Mouse (Mus musculus) myocyte (in vitro differentiated cells): ENCODE data around the gene Trpc1. TPM values are rescaled to one million over a fixed set of nuclear protein-coding genes. Genes with fewer than 3 reads are reported as not detected.

Experiments
- H3K27me3 ChIP-seq: one replicate; pipeline ENCODE4 v1.6.1; 2011; ENCODE audit not compliant: control insufficient read depth, insufficient read depth, insufficient read length
- H3K36me3 ChIP-seq: one replicate; pipeline ENCODE4 v1.6.1; 2011; ENCODE audit not compliant: control insufficient read depth, insufficient read depth
- H3K4me2 ChIP-seq: one replicate; pipeline ENCODE4 v1.6.1; 2011; ENCODE audit warnings: low read depth, control low read depth
- H3K4me3 ChIP-seq: one replicate; pipeline ENCODE4 v1.5.1; 2011; ENCODE audit warnings: mild to moderate bottlenecking, control low read depth, moderate library complexity
- H3K79me2 ChIP-seq: one replicate; pipeline ENCODE4 v1.6.1; 2011; ENCODE audit not compliant: control insufficient read depth, insufficient read depth
- H3ac ChIP-seq: one replicate; pipeline ENCODE4 v1.6.1; 2011; ENCODE audit not compliant: control insufficient read depth, insufficient read length
- CEBPB ChIP-seq: IDR thresholded peaks from 2 replicates; pipeline ENCODE4 v1.6.1; 2011; ENCODE audit warnings: mild to moderate bottlenecking, moderate library complexity; ENCODE audit not compliant: poor library complexity, insufficient read depth, severe bottlenecking
- E2F4 ChIP-seq: IDR thresholded peaks from one replicate; pipeline ENCODE4 v1.6.1; 2011; ENCODE audit warnings: mild to moderate bottlenecking, control low read depth, moderate library complexity; ENCODE audit not compliant: insufficient read depth
- MAX ChIP-seq: IDR thresholded peaks from one replicate; pipeline ENCODE4 v1.6.1; 2011; ENCODE audit warnings: low read depth, mild to moderate bottlenecking, control low read depth
- MYOD1 ChIP-seq, 3 experiments: IDR thresholded peaks; one replicate each; pipeline ENCODE4 v1.6.1; 2011; ENCODE audit warnings: control low read depth in 2 of 3, low read depth in 2 of 3, mild to moderate bottlenecking in 2 of 3, moderate library complexity in 1 of 3; ENCODE audit not compliant: insufficient read length in 2 of 3, control insufficient read depth in 1 of 3
- MYOG ChIP-seq, 3 experiments: IDR thresholded peaks; one replicate each; pipeline ENCODE4 v1.6.1; 2011; ENCODE audit warnings: control low read depth in 2 of 3, low read depth in 2 of 3, mild to moderate bottlenecking in 2 of 3; ENCODE audit not compliant: insufficient read length in 2 of 3, control insufficient read depth in 1 of 3, insufficient read depth in 1 of 3
- POLR2A ChIP-seq: IDR thresholded peaks from one replicate; pipeline ENCODE4 v1.6.1; 2011; ENCODE audit warnings: low read depth, mild to moderate bottlenecking, control low read depth, moderate library complexity; ENCODE audit not compliant: insufficient read length
- POLR2AphosphoS2 ChIP-seq: IDR thresholded peaks from one replicate; pipeline ENCODE4 v1.6.1; 2011; ENCODE audit warnings: low read depth, control low read depth; ENCODE audit not compliant: insufficient read length
- REST ChIP-seq: IDR thresholded peaks from one replicate; pipeline ENCODE4 v1.6.1; 2011; ENCODE audit warnings: mild to moderate bottlenecking, control low read depth, moderate library complexity; ENCODE audit not compliant: insufficient read depth, insufficient read length
- SRF ChIP-seq: IDR thresholded peaks from one replicate; pipeline ENCODE4 v1.6.1; 2011; ENCODE audit warnings: low read depth; ENCODE audit not compliant: control insufficient read depth, insufficient read length
- TCF12 ChIP-seq: IDR thresholded peaks from one replicate; pipeline ENCODE4 v1.6.1; 2011; ENCODE audit warnings: mild to moderate bottlenecking, control low read depth; ENCODE audit not compliant: poor library complexity, insufficient read depth, severe bottlenecking
- TCF3 ChIP-seq: IDR thresholded peaks from one replicate; pipeline ENCODE4 v1.6.1; 2011; ENCODE audit warnings: low read depth, control low read depth; ENCODE audit not compliant: insufficient read length
- USF1 ChIP-seq: IDR thresholded peaks from one replicate; pipeline ENCODE4 v1.6.1; 2011; ENCODE audit warnings: low read depth, mild to moderate bottlenecking, control low read depth, moderate library complexity
- polyA plus RNA-seq: library from polyadenylated mRNA; unstranded; fragments of >200 nt; fragmentation: generic; extraction: Trizol; gene quantifications from one replicate; pipeline ENCODE4 v1.2.1, GENCODE M21; 2012; ENCODE audit warnings: missing spikeins

The Trpc1 gene
- 0.96 TPM for polyA plus RNA-seq

DNA sequence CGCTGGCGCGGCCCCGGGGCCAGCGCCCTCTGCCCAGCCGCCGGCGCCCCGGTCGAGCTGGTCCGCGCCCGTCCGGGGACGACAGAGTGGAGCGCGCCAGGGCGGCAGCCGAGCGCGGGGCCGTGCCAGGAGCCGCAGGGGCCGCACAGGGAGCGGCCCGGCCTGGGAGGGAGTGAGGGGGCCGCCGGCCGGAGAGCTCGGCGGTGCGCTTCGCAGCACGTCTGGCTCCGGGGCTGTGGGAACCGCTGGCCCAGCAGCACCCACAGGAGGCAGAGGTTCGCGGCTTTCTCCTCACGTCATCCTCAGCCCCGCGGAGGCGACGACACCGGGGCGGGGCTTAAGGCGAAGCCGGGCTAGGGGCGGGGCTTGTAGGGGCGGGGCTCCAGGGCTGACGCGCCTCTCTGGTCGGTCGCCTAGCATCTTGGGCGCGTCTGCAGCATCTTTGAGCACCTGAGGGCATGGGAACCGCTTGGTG is at the start of gene Trpc1:
Trpc1 (minus strand) TSS at position 339 of the 475 bp plus-strand sequence.
- TF ChIP-seq POLR2A (peak; percentile 79), CEBPB (no peak), USF1 (no peak), TCF12 (no peak), POLR2AphosphoS2 (peak; percentile 61)
- Histone ChIP-seq H3K27me3 (peaks cover 14% of the 10 kb centered on the region), H3K4me2 (peak within 1 kb of the TSS; percentile 80)

DNA sequence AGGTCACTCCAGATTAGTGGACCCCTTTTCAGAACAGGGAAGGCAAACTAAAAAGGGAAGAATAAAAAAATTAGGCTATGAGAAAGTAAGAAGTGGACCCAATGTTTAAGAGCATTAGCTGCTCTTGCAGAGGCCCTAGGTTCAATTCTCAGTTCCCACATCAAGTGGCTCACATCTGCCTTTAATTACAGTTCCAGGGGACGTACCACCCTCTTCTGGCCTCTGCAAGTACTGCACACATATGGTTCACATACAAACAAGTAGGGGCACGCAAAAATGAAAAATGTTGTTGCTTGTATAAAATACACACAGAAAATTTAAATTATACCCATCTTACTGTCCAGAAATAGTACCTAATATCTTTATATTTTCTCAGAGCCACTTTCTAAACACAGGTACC is 46.1 kb upstream of the Trpc1 start:
- H3K27me3 ChIP-seq: no peaks in the 10 kb centered on the region
- H3K79me2 ChIP-seq: no peaks in the 10 kb centered on the region
- H3K4me3 ChIP-seq: no peak overlapping the region
- TF ChIP-seq POLR2A: no peak
- no peak for TF ChIP-seq POLR2AphosphoS2
- TF ChIP-seq E2F4: no peak
- no peak for TF ChIP-seq MAX
- no peak for TF ChIP-seq MYOG (IDR thresholded peaks at IDR 0.05; ENCODE audit: control insufficient read depth in 1 of 3, insufficient read depth in 1 of 3, insufficient read length in 2 of 3, low read depth in 2 of 3)
- no peak for TF ChIP-seq USF1
- TF ChIP-seq CEBPB: no peak
- no peak for TF ChIP-seq TCF12
- no peak for TF ChIP-seq SRF
- no peak for TF ChIP-seq REST
- TF ChIP-seq TCF3: no peak
- TF ChIP-seq MYOD1 (IDR thresholded peaks at IDR 0.05; ENCODE audit: control insufficient read depth in 1 of 3, insufficient read length in 2 of 3, low read depth in 2 of 3): no peak
- H3ac ChIP-seq: no peak overlapping the region
- H3K36me3 ChIP-seq: no peaks in the 10 kb centered on the region
- H3K4me2 ChIP-seq: no peak overlapping the region

More for the DNA sequence above, at the start of gene Trpc1:
- no peaks in the 10 kb centered on the region for H3K36me3 ChIP-seq
- H3K79me2 ChIP-seq: no peaks in the 10 kb centered on the region
- H3ac ChIP-seq: peak within 1 kb of the TSS; percentile 58
- peak within 1 kb of the TSS; percentile 26 for H3K4me3 ChIP-seq

DNA sequence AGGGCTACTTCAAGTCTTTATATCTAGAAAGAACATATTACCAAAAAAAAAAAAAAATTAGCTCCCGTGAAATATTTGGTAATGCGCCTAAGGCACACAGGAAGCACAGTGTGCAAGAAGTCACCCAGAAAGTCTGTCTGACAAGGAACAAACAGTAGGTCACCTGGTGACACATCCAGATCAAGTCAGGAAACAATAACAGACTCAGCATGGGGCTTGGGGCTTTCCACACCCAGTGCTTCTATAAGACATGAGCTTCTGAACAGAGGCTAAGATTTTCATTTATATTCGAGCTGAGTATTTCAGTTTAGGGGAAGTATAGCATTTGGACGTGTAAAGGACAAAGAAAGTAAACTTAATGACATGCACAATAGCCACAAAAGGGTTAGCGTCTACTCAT is 45.7 kb upstream of the Trpc1 start:
- peaks cover 1% of the 10 kb centered on the region for H3K27me3 ChIP-seq
- no peaks in the 10 kb centered on the region for H3K36me3 ChIP-seq
- TF ChIP-seq MAX (no peak), CEBPB (no peak), MYOD1 (IDR thresholded peaks at IDR 0.05; ENCODE audit: control insufficient read depth in 1 of 3, insufficient read length in 2 of 3, low read depth in 2 of 3) (no peak), USF1 (no peak), SRF (no peak), TCF3 (no peak), TCF12 (no peak), E2F4 (no peak), POLR2AphosphoS2 (no peak), REST (no peak), POLR2A (no peak), MYOG (IDR thresholded peaks at IDR 0.05; ENCODE audit: control insufficient read depth in 1 of 3, insufficient read depth in 1 of 3, insufficient read length in 2 of 3, low read depth in 2 of 3) (no peak)
- no peaks in the 10 kb centered on the region for H3K79me2 ChIP-seq
- H3K4me2 ChIP-seq: no peak overlapping the region
- H3ac ChIP-seq: no peak overlapping the region
- no peak overlapping the region for H3K4me3 ChIP-seq

DNA sequence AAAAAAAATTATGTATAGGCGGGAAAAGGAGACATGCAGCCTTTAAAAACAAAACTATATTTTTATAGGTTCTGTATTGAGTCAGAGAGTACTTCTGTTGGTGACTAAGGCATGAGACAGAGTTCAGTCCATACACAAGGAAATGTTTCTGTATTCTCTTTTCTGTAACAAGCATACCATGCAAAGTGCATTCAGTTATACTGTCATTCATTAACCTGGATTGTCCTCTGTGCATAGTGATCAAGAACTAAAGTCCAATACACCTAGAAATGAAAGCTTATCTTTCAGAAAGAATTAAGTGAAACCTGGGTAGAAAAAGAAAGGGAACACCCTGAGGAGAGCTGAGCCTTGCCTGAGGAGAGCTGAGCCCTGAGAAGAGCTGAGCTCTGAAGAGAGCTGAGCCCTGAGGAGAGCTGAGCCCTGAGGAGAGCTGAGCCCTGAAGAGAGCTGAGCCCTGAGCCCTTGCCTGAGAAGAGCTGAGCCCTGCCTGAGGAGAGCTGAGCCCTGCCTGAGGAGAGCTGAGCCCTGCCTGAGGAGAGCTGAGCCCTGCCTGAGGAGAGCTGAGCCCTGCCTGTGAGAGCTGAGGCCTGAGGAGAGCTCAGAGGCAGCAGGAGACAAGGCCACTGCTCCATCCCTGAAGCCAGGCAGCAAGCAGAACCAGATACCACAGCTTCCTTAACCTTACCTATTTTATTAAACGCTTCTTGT is 45.1 kb upstream of the Trpc1 start:
- H3K4me3 ChIP-seq: no peak overlapping the region

More for the DNA sequence above, 45.1 kb upstream of the Trpc1 start:
- no peaks in the 10 kb centered on the region for H3K36me3 ChIP-seq
- no peaks in the 10 kb centered on the region for H3K79me2 ChIP-seq
- TF ChIP-seq REST (no peak), MYOG (IDR thresholded peaks at IDR 0.05; ENCODE audit: control insufficient read depth in 1 of 3, insufficient read depth in 1 of 3, insufficient read length in 2 of 3, low read depth in 2 of 3) (no peak), POLR2AphosphoS2 (no peak), USF1 (no peak), MAX (no peak), TCF3 (no peak), POLR2A (no peak), MYOD1 (IDR thresholded peaks at IDR 0.05; ENCODE audit: control insufficient read depth in 1 of 3, insufficient read length in 2 of 3, low read depth in 2 of 3) (no peak), SRF (no peak), TCF12 (no peak), CEBPB (no peak), E2F4 (no peak)
- no peak overlapping the region for H3K4me2 ChIP-seq
- peaks cover 5% of the 10 kb centered on the region for H3K27me3 ChIP-seq
- H3ac ChIP-seq: no peak overlapping the region
